Mouse (Mus musculus) neural tube, embryonic 14.5 days (tissue): ENCODE measurements at regions not wholly inside any gene's neighbourhood (a gene's known extent, or its start where the extent isn't known, plus 50 kb on each side); places are given as distances from the start of the nearest gene placed in this dataset.

Source experiments
- ATAC-seq: fragments of 200-750 bp; cut with Nextera tagmentation; 2 replicates; pipeline ENCODE4 v1.8.0; 2017; ENCODE audit warnings: low read depth, mild to moderate bottlenecking, moderate TSS enrichment, moderate library complexity
- H3K27ac ChIP-seq: fragments of 300-500 bp; sonication (generic); 2 replicates; pipeline ENCODE4 v1.5.1; 2014; ENCODE audit warnings: low read depth, mild to moderate bottlenecking, control low read depth, low read length, moderate library complexity, mixed read lengths
- H3K27me3 ChIP-seq: fragments of 300-500 bp; sonication (generic); 2 replicates; pipeline ENCODE4 v1.6.1; 2014; ENCODE audit warnings: low read length; ENCODE audit not compliant: control insufficient read depth, insufficient read depth
- H3K36me3 ChIP-seq: fragments of 300-500 bp; sonication (generic); 2 replicates; pipeline ENCODE4 v1.6.1; 2014; ENCODE audit warnings: low read length, mixed read lengths; ENCODE audit not compliant: control insufficient read depth, insufficient read depth
- H3K4me1 ChIP-seq: fragments of 300-500 bp; sonication (generic); 2 replicates; pipeline ENCODE4 v1.6.1; 2014; ENCODE audit warnings: low read length; ENCODE audit not compliant: control insufficient read depth, insufficient read depth
- H3K4me2 ChIP-seq: fragments of 300-500 bp; sonication (generic); 2 replicates; pipeline ENCODE4 v1.6.1; 2014; ENCODE audit warnings: mild to moderate bottlenecking, low read depth, low read length, control low read depth
- H3K4me3 ChIP-seq: fragments of 300-500 bp; sonication (generic); 2 replicates; pipeline ENCODE4 v1.5.1; 2014; ENCODE audit warnings: low read depth, low read length, control low read depth, mixed read lengths
- H3K9ac ChIP-seq: fragments of 300-500 bp; sonication (generic); replicated peaks from 2 replicates; pipeline ENCODE4 v1.6.1; 2014; ENCODE audit warnings: low read depth, mild to moderate bottlenecking, control low read depth, low read length, mixed read lengths
- H3K9me3 ChIP-seq: fragments of 300-500 bp; sonication (generic); 2 replicates; pipeline ENCODE4 v1.6.1; 2016; ENCODE audit warnings: low read length; ENCODE audit not compliant: control insufficient read depth
- WGBS: fragments of 180-500 bp; shearing (Covaris S2); extraction: QIAGEN DNeasy Blood & Tissue Kit; methylation state at CpG from one replicate; pipeline ENCODE4 v1.1.7; 2014; 5-methylcytosine and 5-hydroxymethylcytosine counted together

- no peak overlapping the region for H3K9ac ChIP-seq
- no peaks in the 10 kb centered on the region for H3K27me3 ChIP-seq
- ATAC-seq = no peak
- H3K4me2 ChIP-seq = no peak overlapping the region
- no peaks in the 10 kb centered on the region for H3K9me3 ChIP-seq
- no peak overlapping the region for H3K4me3 ChIP-seq
- H3K27ac ChIP-seq = no peak overlapping the region
- WGBS = 62% methylated on average over 1 of the region's 1 CpGs
- no peaks in the 10 kb centered on the region for H3K36me3 ChIP-seq
- H3K4me1 ChIP-seq = no peaks in the 10 kb centered on the region
These were observed 561.1 kb downstream of the 1810013L24Rik start for GRCm38 (mm10) chr16:9390986-9391385.

DNA sequence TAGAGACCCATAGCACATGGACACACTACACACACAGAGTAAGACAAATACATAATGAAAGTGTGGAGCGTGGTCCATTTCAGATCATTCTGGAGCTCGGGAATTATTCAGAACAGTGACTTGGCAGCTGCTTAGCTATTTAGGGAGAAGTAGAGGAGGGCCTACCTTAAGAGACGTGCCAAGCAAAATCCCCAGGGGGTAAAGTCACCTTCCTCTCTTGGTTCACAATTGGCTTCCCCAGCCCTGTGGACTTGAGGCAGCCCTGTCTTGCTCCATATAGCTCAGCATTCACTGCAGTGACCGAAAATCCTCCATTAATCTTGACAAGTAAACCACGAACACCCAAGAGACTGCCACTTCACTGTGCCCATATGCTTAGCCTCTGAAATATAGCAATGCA lies 574.8 kb downstream of the 1810013L24Rik start:
- H3K36me3 ChIP-seq = no peaks in the 10 kb centered on the region
- ATAC-seq = no peak
- H3K9ac ChIP-seq = no peak overlapping the region
- no peak overlapping the region for H3K4me2 ChIP-seq
- no peaks in the 10 kb centered on the region for H3K27me3 ChIP-seq
- WGBS = 77% methylated on average over 5 of the region's 5 CpGs
- H3K27ac ChIP-seq = no peak overlapping the region
- H3K4me1 ChIP-seq = no peaks in the 10 kb centered on the region
- H3K9me3 ChIP-seq = no peaks in the 10 kb centered on the region
- H3K4me3 ChIP-seq = no peak overlapping the region

DNA sequence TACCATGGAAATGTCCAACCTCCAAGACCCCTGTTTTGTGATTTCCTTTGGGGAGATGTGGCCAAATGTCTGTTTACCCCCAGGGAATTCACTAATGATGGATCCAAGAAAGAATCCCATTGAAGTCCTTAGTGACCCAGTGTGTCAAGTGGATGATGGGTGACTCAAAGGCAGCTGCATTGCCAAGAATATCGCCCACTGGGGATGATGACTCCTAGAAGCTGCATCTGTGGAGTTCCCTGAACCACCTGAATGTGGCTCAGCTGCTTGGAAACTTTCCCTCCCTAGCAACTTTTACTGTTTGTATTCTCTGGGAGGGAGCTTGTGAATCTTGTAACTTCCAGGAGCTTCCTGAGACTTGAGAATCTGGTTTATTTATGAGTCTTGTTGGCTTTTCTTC lies 578.3 kb downstream of the 1810013L24Rik start:
- Histone ChIP-seq H3K9me3 (no peaks in the 10 kb centered on the region), H3K4me3 (no peak overlapping the region), H3K27me3 (no peaks in the 10 kb centered on the region), H3K9ac (no peak overlapping the region), H3K4me2 (no peak overlapping the region), H3K27ac (no peak overlapping the region), H3K4me1 (no peaks in the 10 kb centered on the region), H3K36me3 (no peaks in the 10 kb centered on the region)
- 93% methylated on average over 1 of the region's 1 CpGs for WGBS
- ATAC-seq = no peak

DNA sequence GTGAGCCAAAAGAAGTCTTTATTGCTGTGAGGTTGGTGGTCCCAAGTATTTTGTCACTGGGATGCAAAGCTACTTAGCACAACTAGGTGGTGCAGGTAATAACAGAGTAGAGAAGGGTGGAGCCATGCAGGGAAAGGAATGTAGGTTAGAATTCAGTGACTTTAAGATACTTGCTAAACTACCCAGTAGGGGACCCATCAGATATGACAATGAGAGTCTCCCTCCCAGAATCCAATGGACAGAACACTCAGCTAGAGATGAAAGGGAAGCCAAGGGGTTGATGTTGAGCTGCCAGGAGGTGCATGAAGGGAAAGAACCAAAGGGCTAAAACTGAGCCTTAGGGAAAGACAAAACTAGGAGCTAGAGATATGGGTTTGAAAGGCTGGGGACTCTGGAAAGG lies 564.9 kb downstream of the Grin2a start:
- Histone ChIP-seq H3K27ac (no peak overlapping the region), H3K27me3 (no peaks in the 10 kb centered on the region), H3K9ac (no peak overlapping the region), H3K4me3 (no peak overlapping the region), H3K4me2 (no peak overlapping the region), H3K9me3 (no peaks in the 10 kb centered on the region), H3K4me1 (no peaks in the 10 kb centered on the region), H3K36me3 (no peaks in the 10 kb centered on the region)
- no peak for ATAC-seq

- Histone ChIP-seq H3K4me3 (no peak overlapping the region), H3K36me3 (no peaks in the 10 kb centered on the region), H3K27me3 (no peaks in the 10 kb centered on the region), H3K27ac (no peak overlapping the region), H3K9me3 (no peaks in the 10 kb centered on the region), H3K4me2 (no peak overlapping the region), H3K9ac (no peak overlapping the region), H3K4me1 (no peaks in the 10 kb centered on the region)
- no peak for ATAC-seq
- 4% methylated on average over 2 of the region's 2 CpGs for WGBS
These were observed 556.0 kb downstream of the Grin2a start for GRCm38 (mm10) chr16:9439300-9439856.

- WGBS = 46% methylated on average over 1 of the region's 1 CpGs
- Histone ChIP-seq H3K36me3 (no peaks in the 10 kb centered on the region), H3K27me3 (no peaks in the 10 kb centered on the region), H3K27ac (0 out of 2 replicates have a peak overlapping the region, but pooled peaks have one; percentile 16), H3K9ac (no peak overlapping the region), H3K4me2 (no peak overlapping the region), H3K4me1 (no peaks in the 10 kb centered on the region), H3K4me3 (no peak overlapping the region), H3K9me3 (no peaks in the 10 kb centered on the region)
- ATAC-seq = no peak
These were observed 555.5 kb downstream of the Grin2a start for GRCm38 (mm10) chr16:9439891-9440290.

DNA sequence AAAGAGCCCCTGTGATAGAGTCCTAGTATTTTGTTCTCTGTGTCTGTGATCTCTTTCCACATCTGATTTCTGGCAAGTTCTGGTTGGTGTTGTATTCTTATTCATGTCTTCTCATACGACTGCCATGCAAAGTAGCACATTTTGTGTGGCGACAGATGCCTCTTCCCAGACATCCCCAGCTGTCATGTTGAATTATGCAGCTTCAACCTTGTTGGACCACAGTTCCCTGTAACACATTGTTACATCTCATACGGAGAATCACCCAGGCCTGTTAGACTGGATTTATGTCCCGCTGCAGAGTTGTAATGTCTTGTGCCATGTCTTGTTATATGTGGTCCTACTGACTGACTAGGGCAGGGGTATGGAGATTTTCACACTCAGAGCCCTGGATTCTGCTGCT lies 543.3 kb downstream of the Grin2a start:
- Histone ChIP-seq H3K27ac (no peak overlapping the region), H3K9me3 (no peaks in the 10 kb centered on the region), H3K36me3 (no peaks in the 10 kb centered on the region), H3K9ac (no peak overlapping the region), H3K4me2 (no peak overlapping the region), H3K4me3 (no peak overlapping the region), H3K27me3 (no peaks in the 10 kb centered on the region), H3K4me1 (no peaks in the 10 kb centered on the region)
- WGBS = 56% methylated on average over 4 of the region's 4 CpGs
- no peak for ATAC-seq

DNA sequence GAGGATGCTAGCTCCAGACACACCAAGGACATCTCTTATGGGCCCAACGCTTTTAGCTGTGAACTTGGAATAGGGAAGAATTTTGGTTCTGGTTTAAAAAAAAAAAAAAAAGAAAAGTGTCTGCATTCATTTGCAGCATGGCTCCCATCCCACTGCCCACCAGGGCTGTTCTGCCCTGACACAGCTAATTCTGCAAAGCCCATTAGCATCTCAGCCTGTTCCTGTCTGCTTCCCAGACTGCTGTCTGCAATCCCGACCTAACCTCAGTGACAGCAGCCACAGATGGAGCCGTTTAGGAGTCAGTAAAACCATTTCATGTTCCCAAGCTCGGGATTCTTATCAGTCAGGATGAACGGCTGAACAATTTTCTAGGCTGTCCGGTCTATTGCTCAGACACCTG lies 537.8 kb downstream of the Grin2a start:
- Histone ChIP-seq H3K9ac (no peak overlapping the region), H3K4me3 (no peak overlapping the region), H3K36me3 (no peaks in the 10 kb centered on the region), H3K27me3 (no peaks in the 10 kb centered on the region), H3K27ac (no peak overlapping the region), H3K9me3 (no peaks in the 10 kb centered on the region), H3K4me1 (no peaks in the 10 kb centered on the region), H3K4me2 (no peak overlapping the region)
- 66% methylated on average over 6 of the region's 6 CpGs for WGBS
- ATAC-seq = no peak

DNA sequence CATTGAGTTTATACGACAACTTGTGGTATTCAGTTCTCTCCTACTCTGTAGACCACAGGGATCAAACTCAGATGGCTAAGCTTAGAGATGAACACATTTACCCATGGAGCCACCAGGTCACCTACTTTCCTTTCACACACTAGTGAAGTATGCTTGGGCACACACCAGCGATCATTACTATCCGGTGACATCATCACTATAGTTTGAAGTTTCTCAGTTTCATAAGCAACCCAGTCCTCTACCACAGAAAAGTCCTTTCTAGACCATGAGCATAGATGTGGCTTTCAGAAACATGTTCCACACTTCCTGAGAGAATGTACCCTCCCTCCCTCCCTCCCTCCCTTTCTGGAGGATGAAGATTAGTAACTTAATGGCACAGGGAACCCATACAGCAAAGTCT lies 532.9 kb downstream of the Grin2a start:
- no peak overlapping the region for H3K9ac ChIP-seq
- no peaks in the 10 kb centered on the region for H3K9me3 ChIP-seq
- H3K4me2 ChIP-seq = no peak overlapping the region
- H3K27ac ChIP-seq = no peak overlapping the region
- H3K27me3 ChIP-seq = no peaks in the 10 kb centered on the region
- 93% methylated on average over 3 of the region's 3 CpGs for WGBS
- ATAC-seq = no peak
- H3K36me3 ChIP-seq = no peaks in the 10 kb centered on the region
- no peaks in the 10 kb centered on the region for H3K4me1 ChIP-seq
- no peak overlapping the region for H3K4me3 ChIP-seq

GRCm38 (mm10) chr16:9469394-9469793 lies 526.0 kb downstream of the Grin2a start:
- no peaks in the 10 kb centered on the region for H3K9me3 ChIP-seq
- no peak overlapping the region for H3K4me3 ChIP-seq
- H3K27me3 ChIP-seq = no peaks in the 10 kb centered on the region
- WGBS = 73% methylated on average over 4 of the region's 4 CpGs
- H3K4me1 ChIP-seq = no peaks in the 10 kb centered on the region
- no peak overlapping the region for H3K4me2 ChIP-seq
- H3K27ac ChIP-seq = no peak overlapping the region
- no peak for ATAC-seq
- H3K9ac ChIP-seq = no peak overlapping the region
- no peaks in the 10 kb centered on the region for H3K36me3 ChIP-seq
